Mouse (Mus musculus) midbrain, embryonic 16.5 days (tissue): ENCODE measurements at regions not wholly inside any gene's neighbourhood (a gene's known extent, or its start where the extent isn't known, plus 50 kb on each side); places are given as distances from the start of the nearest gene placed in this dataset.

Experiments
- ATAC-seq: fragments of 200-750 bp; cut with Nextera tagmentation; 2 replicates; pipeline ENCODE4 v1.8.0; 2017; ENCODE audit warnings: moderate TSS enrichment
- H3K27ac ChIP-seq: fragments of 300-500 bp; sonication (generic); 2 replicates; pipeline ENCODE4 v1.5.1; 2014; ENCODE audit warnings: mild to moderate bottlenecking, low read length, mixed read lengths
- H3K27me3 ChIP-seq: fragments of 300-500 bp; sonication (generic); 2 replicates; pipeline ENCODE4 v1.6.1; 2014; ENCODE audit warnings: low read depth, low read length, mixed read lengths; ENCODE audit not compliant: control insufficient read depth, insufficient read depth
- H3K36me3 ChIP-seq: fragments of 300-500 bp; sonication (generic); 2 replicates; pipeline ENCODE4 v1.6.1; 2014; ENCODE audit warnings: mild to moderate bottlenecking, low read length, moderate library complexity, mixed read lengths; ENCODE audit not compliant: control insufficient read depth, insufficient read depth
- H3K4me1 ChIP-seq: fragments of 300-500 bp; sonication (generic); 2 replicates; pipeline ENCODE4 v1.6.1; 2014; ENCODE audit warnings: mild to moderate bottlenecking, low read length, mixed read lengths; ENCODE audit not compliant: control insufficient read depth, insufficient read depth
- H3K4me2 ChIP-seq: fragments of 300-500 bp; sonication (generic); 2 replicates; pipeline ENCODE4 v1.6.1; 2014; ENCODE audit warnings: mild to moderate bottlenecking, low read length, mixed read lengths
- H3K4me3 ChIP-seq: fragments of 300-500 bp; sonication (generic); 2 replicates; pipeline ENCODE4 v1.5.1; 2014; ENCODE audit warnings: low read depth, mild to moderate bottlenecking, low read length, moderate library complexity, mixed read lengths
- H3K9ac ChIP-seq: fragments of 300-500 bp; sonication (generic); 2 replicates; pipeline ENCODE4 v1.6.1; 2014; ENCODE audit warnings: low read depth, low read length, mixed read lengths
- H3K9me3 ChIP-seq: fragments of 300-500 bp; sonication (generic); replicated peaks from 2 replicates; pipeline ENCODE4 v1.6.1; 2014; ENCODE audit warnings: mild to moderate bottlenecking, low read length, mixed read lengths; ENCODE audit not compliant: control insufficient read depth, poor library complexity, severe bottlenecking
- WGBS: fragments of 180-500 bp; shearing (Covaris S2); extraction: QIAGEN DNeasy Blood & Tissue Kit; methylation state at CpG from one replicate; pipeline ENCODE4 v1.1.7; 2014; 5-methylcytosine and 5-hydroxymethylcytosine counted together

GRCm38 (mm10) chr4:153727896-153728422, 229.1 kb upstream of the A430005L14Rik start:
- Histone ChIP-seq H3K4me3 (no peak overlapping the region), H3K36me3 (no peaks in the 10 kb centered on the region), H3K4me1 (0 out of 2 replicates have a peak, but pooled peaks cover 4% of the 10 kb centered on the region), H3K9ac (no peak overlapping the region), H3K4me2 (no peak overlapping the region), H3K27ac (no peak overlapping the region), H3K27me3 (no peaks in the 10 kb centered on the region), H3K9me3 (no peaks in the 10 kb centered on the region)
- ATAC-seq, result no peak
- 32% methylated on average over 10 of the region's 10 CpGs for WGBS

- Histone ChIP-seq H3K4me2 (no peak overlapping the region), H3K27me3 (no peaks in the 10 kb centered on the region), H3K9ac (no peak overlapping the region), H3K27ac (no peak overlapping the region), H3K4me1 (no peaks in the 10 kb centered on the region), H3K4me3 (no peak overlapping the region), H3K36me3 (no peaks in the 10 kb centered on the region), H3K9me3 (peaks cover 3% of the 10 kb centered on the region; the same call in 1 of the 2 replicates)
- WGBS, result 81% methylated on average over 11 of the region's 11 CpGs
- ATAC-seq, result no peak
These were observed 218.9 kb upstream of the A430005L14Rik start for GRCm38 (mm10) chr4:153738088-153738487.

- Histone ChIP-seq H3K27me3 (no peaks in the 10 kb centered on the region), H3K4me2 (no peak overlapping the region), H3K4me1 (no peaks in the 10 kb centered on the region), H3K36me3 (no peaks in the 10 kb centered on the region), H3K4me3 (no peak overlapping the region), H3K27ac (no peak overlapping the region), H3K9ac (no peak overlapping the region), H3K9me3 (no peaks in the 10 kb centered on the region)
- ATAC-seq, result no peak
- WGBS, result 85% methylated on average over 10 of the region's 10 CpGs
These were observed 214.8 kb upstream of the A430005L14Rik start for GRCm38 (mm10) chr4:153742241-153742640.

GRCm38 (mm10) chr4:153752791-153753190, 204.2 kb upstream of the A430005L14Rik start:
- Histone ChIP-seq H3K27ac (no peak overlapping the region), H3K9me3 (no peaks in the 10 kb centered on the region), H3K9ac (no peak overlapping the region), H3K4me3 (no peak overlapping the region), H3K4me1 (peaks cover 2% of the 10 kb centered on the region; the same call in 1 of the 2 replicates), H3K4me2 (no peak overlapping the region), H3K36me3 (no peaks in the 10 kb centered on the region), H3K27me3 (no peaks in the 10 kb centered on the region)
- 71% methylated on average over 6 of the region's 6 CpGs for WGBS
- ATAC-seq, result no peak

- H3K36me3 ChIP-seq, result no peaks in the 10 kb centered on the region
- no peak overlapping the region for H3K4me3 ChIP-seq
- no peak overlapping the region for H3K9ac ChIP-seq
- no peak for ATAC-seq
- no peaks in the 10 kb centered on the region for H3K27me3 ChIP-seq
- 92% methylated on average over 6 of the region's 6 CpGs for WGBS
- no peaks in the 10 kb centered on the region for H3K9me3 ChIP-seq
- H3K4me2 ChIP-seq, result no peak overlapping the region
- no peaks in the 10 kb centered on the region for H3K4me1 ChIP-seq
- H3K27ac ChIP-seq, result no peak overlapping the region
These were observed 198.7 kb upstream of the A430005L14Rik start for GRCm38 (mm10) chr4:153758323-153758722.

GRCm38 (mm10) chr4:153758781-153759180, 198.3 kb upstream of the A430005L14Rik start:
- no peaks in the 10 kb centered on the region for H3K27me3 ChIP-seq
- H3K4me3 ChIP-seq, result no peak overlapping the region
- H3K36me3 ChIP-seq, result no peaks in the 10 kb centered on the region
- WGBS, result 71% methylated on average over 8 of the region's 8 CpGs
- H3K9ac ChIP-seq, result no peak overlapping the region
- H3K4me2 ChIP-seq, result no peak overlapping the region
- no peak for ATAC-seq
- no peak overlapping the region for H3K27ac ChIP-seq
- H3K4me1 ChIP-seq, result no peaks in the 10 kb centered on the region
- H3K9me3 ChIP-seq, result no peaks in the 10 kb centered on the region

- Histone ChIP-seq H3K4me3 (no peak overlapping the region), H3K36me3 (no peaks in the 10 kb centered on the region)
- ATAC-seq, result no peak
These were observed 196.1 kb upstream of the A430005L14Rik start for GRCm38 (mm10) chr4:153760934-153761333.

GRCm38 (mm10) chr4:153763413-153763812, 193.6 kb upstream of the A430005L14Rik start:
- no peak overlapping the region for H3K4me3 ChIP-seq
- no peaks in the 10 kb centered on the region for H3K4me1 ChIP-seq
- H3K27me3 ChIP-seq, result no peaks in the 10 kb centered on the region
- no peaks in the 10 kb centered on the region for H3K9me3 ChIP-seq
- H3K4me2 ChIP-seq, result no peak overlapping the region
- ATAC-seq, result no peak
- no peak overlapping the region for H3K27ac ChIP-seq
- no peak overlapping the region for H3K9ac ChIP-seq
- 59% methylated on average over 10 of the region's 10 CpGs for WGBS
- H3K36me3 ChIP-seq, result no peaks in the 10 kb centered on the region

More at GRCm38 (mm10) chr4:153760934-153761333, 196.1 kb upstream of the A430005L14Rik start:
- WGBS, result 93% methylated on average over 4 of the region's 4 CpGs
- H3K27me3 ChIP-seq, result no peaks in the 10 kb centered on the region
- no peaks in the 10 kb centered on the region for H3K9me3 ChIP-seq
- no peak overlapping the region for H3K4me2 ChIP-seq
- H3K4me1 ChIP-seq, result no peaks in the 10 kb centered on the region
- no peak overlapping the region for H3K9ac ChIP-seq
- no peak overlapping the region for H3K27ac ChIP-seq

- WGBS, result 82% methylated on average over 9 of the region's 9 CpGs
- Histone ChIP-seq H3K9ac (no peak overlapping the region), H3K4me3 (no peak overlapping the region), H3K27me3 (no peaks in the 10 kb centered on the region), H3K4me2 (no peak overlapping the region), H3K9me3 (no peaks in the 10 kb centered on the region), H3K36me3 (no peaks in the 10 kb centered on the region), H3K27ac (no peak overlapping the region), H3K4me1 (peaks cover 9% of the 10 kb centered on the region)
- no peak for ATAC-seq
These were observed 189.3 kb upstream of the A430005L14Rik start for GRCm38 (mm10) chr4:153767713-153768112.
